Mouse (Mus musculus) kidney, embryonic 16.5 days (tissue): Measurements from ENCODE around the gene Trnt1. TPM values are rescaled to one million over a fixed set of nuclear protein-coding genes. Genes with fewer than 3 reads are reported as not detected.

ENCODE experiments used
- ATAC-seq: fragments of 200-750 bp; cut with Nextera tagmentation; 2 replicates; pipeline ENCODE4 v1.8.0; 2017; ENCODE audit warnings: moderate TSS enrichment; ENCODE audit not compliant: low FRiP score, low TSS enrichment
- H3K27ac ChIP-seq: fragments of 300-500 bp; sonication (generic); 2 replicates; pipeline ENCODE4 v1.5.1; 2014; ENCODE audit warnings: low read length
- H3K27me3 ChIP-seq: fragments of 300-500 bp; sonication (generic); 2 replicates; pipeline ENCODE4 v1.6.1; 2014; ENCODE audit warnings: low read length, control low read depth, mixed read lengths; ENCODE audit not compliant: insufficient read depth
- H3K36me3 ChIP-seq: fragments of 300-500 bp; sonication (generic); 2 replicates; pipeline ENCODE4 v1.6.1; 2014; ENCODE audit warnings: low read length, control low read depth, mixed read lengths; ENCODE audit not compliant: insufficient read depth
- H3K4me1 ChIP-seq: fragments of 300-500 bp; sonication (generic); 2 replicates; pipeline ENCODE4 v1.6.1; 2014; ENCODE audit warnings: low read length, control low read depth, mixed read lengths; ENCODE audit not compliant: insufficient read depth
- H3K4me2 ChIP-seq: fragments of 300-500 bp; sonication (generic); replicated peaks from 2 replicates; pipeline ENCODE4 v1.6.1; 2014; ENCODE audit warnings: low read depth, low read length
- H3K4me3 ChIP-seq: fragments of 300-500 bp; sonication (generic); 2 replicates; pipeline ENCODE4 v1.5.1; 2014; ENCODE audit warnings: mild to moderate bottlenecking, low read length
- H3K9ac ChIP-seq: fragments of 300-500 bp; sonication (generic); replicated peaks from 2 replicates; pipeline ENCODE4 v1.6.1; 2014; ENCODE audit warnings: low read length
- H3K9me3 ChIP-seq: fragments of 300-500 bp; sonication (generic); 2 replicates; pipeline ENCODE4 v1.6.1; 2016; ENCODE audit warnings: low read length, control low read depth
- WGBS: fragments of 180-500 bp; shearing (Covaris S2); extraction: QIAGEN DNeasy Blood & Tissue Kit; methylation state at CpG from one replicate; pipeline ENCODE4 v1.1.7; 2014; 5-methylcytosine and 5-hydroxymethylcytosine counted together
- polyA plus RNA-seq: library from polyadenylated mRNA; unstranded; fragments of >200 nt; fragmentation: Nextera tagmentation; extraction: Ambion mirVana; gene quantifications from 2 replicates; pipeline ENCODE4 v1.2.1, GENCODE M21; 2015

The Trnt1 gene
- polyA plus RNA-seq = 60.0 and 63.5 TPM in 2 replicates

GRCm38 (mm10) chr6:106768640-106769289 is at the start of gene Trnt1:
Gene Trnt1 (plus strand): TSS chr6:106769120.
- peaks cover 11% of the 10 kb centered on the region for H3K4me1 ChIP-seq
- H3K9ac ChIP-seq = peak within 1 kb of the TSS; percentile 78
- H3K36me3 ChIP-seq = peaks cover 15% of the 10 kb centered on the region
- WGBS = 9% methylated on average over 31 of the region's 35 CpGs
- peak within 1 kb of the TSS; percentile 89 for H3K4me3 ChIP-seq
- H3K27ac ChIP-seq = 0 out of 2 replicates have a peak within 1 kb of the TSS, but pooled peaks have one; percentile 9
- H3K27me3 ChIP-seq = no peaks in the 10 kb centered on the region
- peak within 1 kb of the TSS; percentile 76 for H3K4me2 ChIP-seq
- no peaks in the 10 kb centered on the region for H3K9me3 ChIP-seq
- peak; percentile 100 for ATAC-seq

GRCm38 (mm10) chr6:106725642-106726041 is 43.3 kb upstream of the Trnt1 start:
- no peaks in the 10 kb centered on the region for H3K9me3 ChIP-seq
- H3K4me2 ChIP-seq = no peak overlapping the region
- no peaks in the 10 kb centered on the region for H3K4me1 ChIP-seq
- no peak overlapping the region for H3K4me3 ChIP-seq
- H3K36me3 ChIP-seq = no peaks in the 10 kb centered on the region
- H3K9ac ChIP-seq = no peak overlapping the region
- no peak overlapping the region for H3K27ac ChIP-seq
- 68% methylated on average over 4 of the region's 4 CpGs for WGBS
- ATAC-seq = no peak
- H3K27me3 ChIP-seq = no peaks in the 10 kb centered on the region

DNA sequence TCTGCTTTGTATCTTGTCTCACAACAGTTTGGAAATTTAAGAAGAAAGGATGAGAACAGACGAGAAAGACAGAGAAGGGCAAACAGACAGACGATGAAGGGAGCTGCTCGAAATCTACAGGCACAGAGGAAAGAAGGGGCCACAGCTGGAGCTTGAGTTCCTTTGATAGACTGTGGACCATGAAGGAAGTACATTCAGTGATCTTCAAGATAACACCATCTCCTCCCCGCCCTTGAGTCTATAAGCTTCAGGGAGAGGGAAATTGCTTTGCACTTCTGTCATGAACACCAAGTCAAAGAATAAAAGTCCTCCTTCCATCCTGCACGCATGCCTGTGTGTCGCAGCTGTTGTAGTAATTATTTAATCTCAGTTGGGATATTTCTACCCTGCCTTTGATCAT is 42.8 kb upstream of the Trnt1 start:
- WGBS = 71% methylated on average over 6 of the region's 6 CpGs
- Histone ChIP-seq H3K9ac (no peak overlapping the region), H3K4me1 (no peaks in the 10 kb centered on the region), H3K4me3 (no peak overlapping the region), H3K27ac (no peak overlapping the region), H3K4me2 (no peak overlapping the region), H3K36me3 (no peaks in the 10 kb centered on the region), H3K9me3 (no peaks in the 10 kb centered on the region), H3K27me3 (no peaks in the 10 kb centered on the region)
- ATAC-seq = no peak

GRCm38 (mm10) chr6:106727703-106728102 is 41.2 kb upstream of the Trnt1 start:
- no peak for ATAC-seq

DNA sequence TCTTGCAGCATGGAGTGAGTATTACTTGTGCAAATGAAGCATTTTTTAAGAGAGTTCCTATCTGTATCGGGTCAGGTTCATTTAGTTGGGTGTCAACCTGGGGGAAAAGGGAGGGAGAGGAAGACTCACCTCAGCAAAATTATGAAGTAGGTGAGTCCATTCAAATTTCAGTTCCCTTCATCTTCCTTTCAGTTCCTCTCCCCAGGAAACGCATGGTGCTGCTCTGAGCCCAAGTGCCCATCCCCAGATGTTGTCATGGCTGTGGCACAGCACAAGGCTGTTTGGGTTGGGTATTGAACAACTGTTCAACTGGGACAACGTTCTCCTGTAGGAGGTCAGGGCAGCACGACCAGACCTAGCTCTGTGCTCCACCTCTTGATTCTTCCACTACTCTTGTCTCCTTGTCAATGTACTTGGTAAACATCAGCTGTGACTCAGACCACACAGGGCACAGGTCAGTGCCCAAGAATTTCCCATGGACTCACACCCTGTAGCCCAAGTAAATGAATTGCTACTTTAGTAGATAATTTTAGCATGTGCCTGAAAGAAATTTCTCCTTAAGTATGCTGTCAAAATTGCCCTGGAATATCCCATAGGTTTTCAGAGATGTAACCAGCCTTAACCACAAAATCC is 39.1 kb upstream of the Trnt1 start:
- peak; percentile 61 for ATAC-seq
- H3K27me3 ChIP-seq = no peaks in the 10 kb centered on the region
- H3K27ac ChIP-seq = no peak overlapping the region
- WGBS = 75% methylated on average over 4 of the region's 4 CpGs
- no peaks in the 10 kb centered on the region for H3K9me3 ChIP-seq
- H3K4me1 ChIP-seq = no peaks in the 10 kb centered on the region
- no peaks in the 10 kb centered on the region for H3K36me3 ChIP-seq
- no peak overlapping the region for H3K4me3 ChIP-seq
- H3K9ac ChIP-seq = no peak overlapping the region
- no peak overlapping the region for H3K4me2 ChIP-seq

More at GRCm38 (mm10) chr6:106727703-106728102, 41.2 kb upstream of the Trnt1 start:
- Histone ChIP-seq H3K36me3 (no peaks in the 10 kb centered on the region), H3K27me3 (no peaks in the 10 kb centered on the region), H3K9ac (no peak overlapping the region), H3K4me1 (no peaks in the 10 kb centered on the region), H3K4me2 (no peak overlapping the region), H3K27ac (no peak overlapping the region), H3K4me3 (no peak overlapping the region), H3K9me3 (no peaks in the 10 kb centered on the region)
- WGBS = 63% methylated on average over 1 of the region's 1 CpGs

DNA sequence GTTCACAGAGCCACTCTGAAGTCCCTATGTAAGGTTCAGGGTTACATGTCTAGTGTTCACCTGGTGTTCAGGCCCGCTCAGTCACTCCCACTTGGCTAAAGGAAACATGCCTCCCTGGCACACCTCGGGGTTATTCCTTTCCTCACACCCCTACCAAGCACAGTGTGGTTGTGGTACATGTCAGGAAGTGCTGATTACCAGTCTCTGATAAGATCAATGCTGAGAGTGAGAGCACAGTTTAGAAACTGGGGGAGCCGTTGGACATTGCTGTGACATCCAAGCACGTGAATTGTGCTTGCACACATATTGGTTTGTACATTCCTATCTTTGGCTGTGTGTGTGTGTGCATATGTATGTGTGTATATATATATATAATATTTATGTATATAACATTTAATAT is 36.4 kb upstream of the Trnt1 start:
- Histone ChIP-seq H3K4me3 (no peak overlapping the region), H3K27me3 (no peaks in the 10 kb centered on the region), H3K27ac (no peak overlapping the region), H3K9me3 (no peaks in the 10 kb centered on the region), H3K36me3 (no peaks in the 10 kb centered on the region), H3K4me2 (no peak overlapping the region), H3K9ac (no peak overlapping the region), H3K4me1 (no peaks in the 10 kb centered on the region)
- ATAC-seq = no peak
- 73% methylated on average over 4 of the region's 4 CpGs for WGBS

DNA sequence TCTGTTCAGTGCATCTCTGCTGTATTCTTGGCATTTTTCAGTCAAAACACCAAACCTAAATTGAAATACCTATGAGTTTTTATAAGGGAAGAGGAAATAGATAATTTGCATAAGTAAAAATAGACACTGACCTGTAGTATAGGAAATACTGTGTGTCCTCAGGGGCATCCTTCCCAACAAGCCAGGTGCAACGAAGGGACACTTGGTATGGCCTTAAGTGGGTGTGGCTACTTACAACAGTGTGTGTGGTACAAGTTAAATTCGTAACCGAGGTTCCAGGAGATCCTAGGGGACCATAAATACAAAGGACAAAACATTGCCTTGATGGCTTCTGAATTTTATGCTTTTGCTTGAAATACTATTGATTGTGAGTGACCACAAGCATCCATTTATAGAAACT is 30.7 kb upstream of the Trnt1 start:
- Histone ChIP-seq H3K9me3 (no peaks in the 10 kb centered on the region), H3K4me1 (no peaks in the 10 kb centered on the region), H3K27ac (no peak overlapping the region), H3K4me2 (no peak overlapping the region), H3K9ac (no peak overlapping the region), H3K36me3 (no peaks in the 10 kb centered on the region), H3K4me3 (no peak overlapping the region), H3K27me3 (no peaks in the 10 kb centered on the region)
- no peak for ATAC-seq
- WGBS = 71% methylated on average over 3 of the region's 3 CpGs

DNA sequence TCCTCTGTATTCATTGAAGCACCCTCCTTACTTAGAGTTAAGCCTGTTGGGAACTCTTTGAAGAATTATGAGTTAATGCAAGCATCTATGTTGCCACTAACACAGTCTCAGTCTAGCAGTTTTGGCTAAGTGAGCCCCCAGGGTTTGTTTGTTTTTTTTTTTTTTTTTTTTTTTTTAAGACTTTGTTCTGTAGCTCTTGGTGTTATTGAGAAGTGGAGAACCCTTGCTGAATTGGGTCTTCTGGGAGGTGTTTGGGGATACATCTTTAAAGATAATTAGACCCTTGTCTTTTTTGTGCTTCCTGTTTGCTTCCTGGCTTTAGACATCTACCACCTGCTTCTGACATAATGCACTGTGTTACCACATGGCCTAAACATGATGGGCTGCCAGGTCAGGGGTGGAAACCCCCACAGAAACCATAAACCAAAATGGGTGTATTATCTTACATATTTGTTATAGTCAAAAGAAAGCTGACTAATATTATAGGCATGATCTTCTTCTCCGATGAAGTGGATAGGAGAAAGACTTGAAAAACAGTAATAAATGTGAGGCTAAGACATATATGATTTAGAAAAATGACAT is 28.6 kb upstream of the Trnt1 start:
- no peaks in the 10 kb centered on the region for H3K36me3 ChIP-seq
- no peak for ATAC-seq
- H3K9me3 ChIP-seq = no peaks in the 10 kb centered on the region
- no peak overlapping the region for H3K4me2 ChIP-seq
- no peak overlapping the region for H3K9ac ChIP-seq
- no peaks in the 10 kb centered on the region for H3K4me1 ChIP-seq
- no peak overlapping the region for H3K4me3 ChIP-seq
- no peaks in the 10 kb centered on the region for H3K27me3 ChIP-seq
- no peak overlapping the region for H3K27ac ChIP-seq
- WGBS = 83% methylated on average over 1 of the region's 1 CpGs

DNA sequence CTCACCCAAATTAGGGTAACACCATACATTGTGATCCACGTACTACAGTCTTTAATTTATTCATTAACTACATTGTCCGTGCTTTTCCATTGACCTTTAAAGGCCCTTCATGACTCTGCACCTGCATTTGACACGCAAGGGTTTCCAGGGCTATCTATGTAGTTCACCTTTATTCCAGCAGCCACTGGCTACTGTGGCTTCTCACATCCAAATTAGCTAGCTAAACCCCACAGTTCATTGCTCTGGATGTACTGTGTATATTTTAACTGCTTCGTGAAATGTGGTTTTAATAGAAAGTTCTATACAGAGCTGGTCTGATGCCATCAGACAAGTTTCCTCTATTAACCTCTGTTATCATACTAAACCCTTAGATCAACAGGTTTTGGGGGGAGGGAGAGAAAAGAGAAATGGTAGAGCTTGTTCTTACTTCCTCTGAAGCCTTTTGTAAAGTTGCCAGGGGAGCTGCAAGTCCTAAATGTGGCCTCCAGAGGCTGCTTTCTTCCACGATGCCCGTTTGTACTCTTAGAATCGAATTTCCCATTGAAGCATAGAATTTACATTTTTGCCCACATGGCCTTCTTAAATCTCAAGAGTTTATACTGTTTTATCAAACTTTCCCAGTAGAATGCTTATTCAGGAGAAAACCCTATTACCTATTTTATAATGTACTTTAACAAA is 25.2 kb upstream of the Trnt1 start:
- Histone ChIP-seq H3K9me3 (no peaks in the 10 kb centered on the region), H3K4me2 (no peak overlapping the region), H3K27ac (no peak overlapping the region), H3K9ac (no peak overlapping the region), H3K36me3 (no peaks in the 10 kb centered on the region), H3K27me3 (no peaks in the 10 kb centered on the region), H3K4me1 (no peaks in the 10 kb centered on the region), H3K4me3 (no peak overlapping the region)
- WGBS = 78% methylated on average over 7 of the region's 7 CpGs
- no peak for ATAC-seq
